Mouse (Mus musculus) layer of hippocampus, adult 9-11 months (tissue): ENCODE data around the gene AC131692.1.

ENCODE experiments used
- DNase-seq: peaks from one replicate; pipeline ENCODE4 v3.0.0; 2022

The AC131692.1 gene

GRCm38 (mm10) chr19:6068951-6069350, 25.3 kb upstream of the AC131692.1 start:
- DNase-seq: no peak

DNA sequence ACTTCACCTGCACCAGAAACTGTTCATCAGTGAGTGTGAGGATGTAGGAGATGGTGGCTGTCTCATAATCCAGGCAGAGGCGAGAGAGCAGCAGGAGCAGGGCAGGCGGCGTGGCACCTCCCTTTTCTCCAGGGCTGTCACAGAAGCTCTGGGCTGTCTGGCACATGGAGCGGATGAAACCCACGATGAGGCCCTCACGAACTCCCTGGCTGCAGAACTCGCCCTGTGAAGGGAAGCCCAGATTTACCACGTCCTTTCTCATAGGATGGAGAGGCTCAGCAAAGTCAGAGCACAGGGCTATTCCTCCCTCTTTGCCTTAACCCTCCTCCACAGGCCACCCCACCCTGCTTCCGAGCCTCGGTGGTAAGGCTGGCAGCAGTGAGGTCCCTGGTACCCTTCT, 24.4 kb upstream of the AC131692.1 start:
- no peak for DNase-seq

- DNase-seq: no peak
These were observed 23.5 kb upstream of the AC131692.1 start for GRCm38 (mm10) chr19:6070571-6071250.

DNA sequence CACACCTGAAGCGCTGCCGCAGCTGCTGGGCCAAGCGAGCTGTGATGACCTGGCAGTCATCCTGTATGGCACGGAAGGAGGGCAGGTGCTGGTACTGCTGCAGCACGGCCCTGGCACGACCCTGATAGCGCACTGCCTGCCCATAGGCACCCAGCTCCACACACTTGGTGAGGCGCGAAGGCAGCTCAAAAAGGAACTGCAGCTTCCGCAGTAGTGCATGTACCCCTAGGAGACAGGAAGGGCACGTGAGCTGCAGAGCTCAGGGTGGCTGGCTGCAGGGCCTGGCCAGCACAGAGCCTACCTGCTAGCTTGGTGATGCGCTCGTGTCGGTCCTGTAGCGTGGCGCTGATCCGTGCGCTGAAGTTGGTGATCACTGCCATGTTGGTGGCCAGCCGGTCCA, 23.0 kb upstream of the AC131692.1 start:
- no peak for DNase-seq

- DNase-seq: no peak
These were observed 20.3 kb upstream of the AC131692.1 start for GRCm38 (mm10) chr19:6073889-6074288.

- peak; percentile 86 for DNase-seq
These were observed 17.4 kb upstream of the AC131692.1 start, which contains the start of gene Vps51 for GRCm38 (mm10) chr19:6076564-6077393. Vps51 (minus strand) TSS chr19:6077231.

GRCm38 (mm10) chr19:6079983-6080480, 14.2 kb upstream of the AC131692.1 start, which contains the start of gene Tmem262:
Tmem262 (plus strand) TSS chr19:6080033.
- no peak for DNase-seq

GRCm38 (mm10) chr19:6082156-6082555, 12.1 kb upstream of the AC131692.1 start, which contains the start of gene Gm28374:
Gm28374 (minus strand) TSS chr19:6082256.
- DNase-seq: no peak

- peak; percentile 98 for DNase-seq
These were observed 9.6 kb upstream of the AC131692.1 start, which contains the start of the genes Zfpl1 and Cdca5 for GRCm38 (mm10) chr19:6084478-6085248. Zfpl1 (minus strand) TSS chr19:6084956. Cdca5 (plus strand) TSS chr19:6084983.

GRCm38 (mm10) chr19:6085417-6085879, 8.8 kb upstream of the AC131692.1 start:
- DNase-seq: no peak

DNA sequence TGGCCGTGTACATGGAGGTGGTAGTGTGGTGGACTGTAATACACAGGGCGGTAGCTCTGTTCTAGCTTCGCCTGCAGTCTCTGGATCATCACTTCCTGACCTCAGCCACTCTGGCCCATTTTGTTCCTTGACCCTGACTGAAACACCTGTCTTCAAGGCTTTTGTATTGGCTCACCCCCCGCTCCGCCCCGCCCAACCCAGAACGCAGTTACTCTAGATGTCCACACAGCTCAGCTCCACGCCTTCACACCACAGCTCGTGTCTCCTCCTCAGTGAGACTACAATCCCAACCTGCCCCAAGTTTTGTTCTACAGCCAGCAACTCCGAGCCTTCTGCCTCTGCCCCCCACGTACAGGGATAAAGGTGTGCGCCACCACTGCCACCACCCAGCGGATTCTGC, 5.4 kb upstream of the AC131692.1 start:
- no peak for DNase-seq

DNA sequence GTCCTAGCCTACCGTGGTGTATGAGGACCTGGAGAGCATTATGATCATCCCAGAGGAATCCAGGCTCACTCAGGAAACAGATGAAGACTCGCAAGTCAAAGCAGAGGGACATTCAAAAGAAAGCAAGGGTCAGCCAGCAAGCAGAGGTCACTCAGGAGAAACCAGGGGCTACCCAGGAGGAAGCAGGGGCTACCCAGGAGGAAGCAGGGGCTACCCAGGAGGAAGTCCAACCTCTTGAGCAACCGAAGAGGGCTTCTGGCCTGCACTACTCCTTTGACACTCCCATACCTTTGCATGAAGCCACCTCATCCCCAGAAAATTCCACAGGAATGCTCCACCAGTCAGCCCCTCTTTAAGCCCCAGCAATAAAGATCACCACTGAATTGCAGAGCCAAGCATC, 3.6 kb downstream of the AC131692.1 start:
- DNase-seq: no peak

DNA sequence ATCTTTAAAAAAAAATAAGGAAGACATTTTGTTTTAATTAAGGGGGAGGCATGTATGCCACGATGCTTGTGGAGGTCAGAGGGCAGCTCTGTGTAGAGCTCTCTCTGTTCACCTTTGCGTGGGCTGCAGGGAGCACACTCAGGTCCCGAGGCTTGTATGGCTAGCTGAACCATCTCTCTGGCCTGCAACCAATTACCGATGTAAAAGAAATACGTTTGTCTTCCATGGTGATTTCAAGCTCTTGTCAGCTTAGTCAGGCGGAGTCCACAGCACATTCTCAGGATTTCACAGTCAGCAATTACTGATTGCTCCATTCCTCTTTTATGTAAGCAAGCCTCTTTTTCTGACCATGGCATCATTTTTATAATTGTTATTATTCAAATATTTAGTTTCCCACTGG, 7.0 kb downstream of the AC131692.1 start:
- no peak for DNase-seq

DNA sequence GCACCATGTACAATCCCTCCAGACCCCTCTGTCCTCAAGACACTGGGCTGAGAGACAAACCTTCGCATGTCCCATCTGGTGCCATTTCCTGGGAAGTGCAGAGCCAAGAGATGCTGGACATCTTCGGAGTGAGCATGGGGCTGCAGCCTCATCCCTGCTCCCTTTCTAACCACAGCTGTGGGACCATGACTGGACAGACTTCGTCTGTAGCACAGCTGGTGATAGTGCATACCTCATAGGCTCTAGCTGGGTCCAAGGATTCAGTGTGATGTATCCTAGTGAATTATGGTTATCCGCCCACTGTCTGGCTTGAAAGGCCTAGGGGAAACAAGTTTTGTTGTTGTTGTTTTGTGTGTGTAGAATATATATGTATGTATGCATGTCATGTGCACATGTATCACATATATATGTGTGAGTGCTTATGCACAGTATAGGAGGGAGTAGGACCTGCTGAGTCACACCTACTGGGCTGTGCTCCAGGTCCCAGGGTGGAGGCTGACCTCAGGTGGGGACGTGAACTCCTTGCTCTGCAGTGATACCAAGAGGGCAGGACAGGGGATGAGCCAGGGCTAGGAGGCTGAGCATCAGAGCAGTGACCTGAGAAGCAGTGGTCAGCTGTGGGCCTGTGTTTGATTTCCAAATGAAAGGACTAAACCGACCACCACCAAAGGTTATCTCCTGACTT, 8.1 kb downstream of the AC131692.1 start:
- DNase-seq: no peak

DNA sequence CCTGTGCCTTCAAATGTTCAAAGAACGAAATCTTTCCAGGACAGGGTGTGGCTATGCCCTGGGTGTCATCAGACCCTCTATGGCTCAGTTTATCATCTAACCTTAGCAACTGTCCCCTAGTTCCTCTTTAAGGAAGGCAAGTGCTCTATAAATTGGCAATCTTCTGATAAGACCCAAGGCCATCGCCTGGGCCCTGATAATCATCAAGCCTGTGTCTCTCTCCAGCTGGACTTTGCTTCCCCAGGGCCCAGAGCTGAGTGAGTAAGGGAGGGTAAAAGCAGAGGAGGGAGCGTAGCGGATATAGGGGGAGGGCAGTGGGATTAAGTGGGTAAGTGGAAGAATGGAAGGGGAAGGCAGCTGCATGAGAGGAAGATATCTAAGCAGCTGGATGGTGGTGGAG, 10.3 kb downstream of the AC131692.1 start:
- DNase-seq: no peak

- no peak for DNase-seq
These were observed 11.4 kb downstream of the AC131692.1 start, which contains the start of gene Naaladl1 for GRCm38 (mm10) chr19:6105586-6105985. Naaladl1 (plus strand) TSS chr19:6105782.

GRCm38 (mm10) chr19:6113116-6113515, 18.9 kb downstream of the AC131692.1 start:
- no peak for DNase-seq

- DNase-seq: no peak
These were observed 22.1 kb downstream of the AC131692.1 start for GRCm38 (mm10) chr19:6116113-6116850.

- DNase-seq: no peak
These were observed 23.2 kb downstream of the AC131692.1 start for GRCm38 (mm10) chr19:6117346-6117985.

GRCm38 (mm10) chr19:6117986-6118676, 23.9 kb downstream of the AC131692.1 start, which contains the start of gene Sac3d1:
Sac3d1 (minus strand) TSS chr19:6118650.
- peak; percentile 88 for DNase-seq
